In the genomic region with DNA sequence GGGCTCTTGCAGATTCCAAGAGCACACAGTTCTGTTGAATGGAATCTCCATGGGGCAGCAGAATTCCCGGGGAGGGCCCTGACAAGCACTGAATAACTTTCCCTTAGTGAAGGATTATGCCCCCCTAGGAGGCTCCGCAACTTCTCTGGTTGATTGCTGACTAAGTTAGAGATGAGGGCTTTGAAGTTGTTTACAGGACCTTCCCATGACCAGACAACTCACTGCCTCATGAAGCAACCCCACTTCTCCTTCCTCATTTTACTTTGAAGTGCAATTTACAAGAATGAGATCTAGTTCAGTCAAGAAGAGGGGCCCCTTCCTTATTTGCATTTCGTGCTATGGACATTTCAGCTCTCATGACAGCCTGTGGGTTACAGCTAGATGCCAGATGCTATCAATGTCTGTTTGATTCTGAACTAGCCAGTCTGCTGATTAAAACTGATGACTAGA, we compare ENCODE assay signal across 11 mouse cellular contexts. TPM values are rescaled to one million over a fixed set of nuclear protein-coding genes. Genes with fewer than 3 reads are reported as not detected.
DNase-seq lines count a peak whose midpoint lies in the region; ATAC-seq and TF ChIP-seq lines count a peak whose summit lies in the region.
"Had no signal": no experiment of that assay in that cellular context is flagged by ENCODE, and none has a peak within 500 bp of the region (broad histone marks: within the 10 kb centered on the region; RNA-seq: fewer than 3 reads in every experiment).

No protein-coding gene starts in this region.

- no peak for TF ChIP-seq POLR2A in olfactory bulb, adult 2 months (IDR thresholded peaks at IDR 0.05; ENCODE audit: insufficient read depth, low read depth, low read length)
- no peak for TF ChIP-seq POLR2A in thymus, adult 2 months (IDR thresholded peaks at IDR 0.05; ENCODE audit: control insufficient read depth, extremely low read depth, insufficient read depth, low read length, poor library complexity)

- DNase-seq in forebrain, embryonic 11.5 days (ENCODE audit: low spot score), result peak; percentile 45
- DNase-seq in midbrain, embryonic 10.5 days (ENCODE audit: low spot score), result no peak
- DNase-seq in midbrain, embryonic 11.5 days (ENCODE audit: low spot score, missing footprints), result no peak
- no peak for DNase-seq in forebrain, postnatal 0 days
- no peak for DNase-seq in thymus, adult 2 months
- DNase-seq in urinary bladder, adult 18-20 months (ENCODE audit: low spot score in 2 of 2), result no peak
- DNase-seq: gastrocnemius, postnatal 25 days had no signal

- no peak overlapping the region for H3K9ac ChIP-seq in forebrain, embryonic 11.5 days (ENCODE audit: low read length)
- no peak overlapping the region for H3K9ac ChIP-seq in forebrain, embryonic 12.5 days
- no peak overlapping the region for H3K9ac ChIP-seq in midbrain, embryonic 11.5 days (ENCODE audit: low read length)
- no peak overlapping the region for H3K9ac ChIP-seq in forebrain, postnatal 0 days

- WGBS in forebrain, embryonic 11.5 days, result 19% methylated on average over 3 of the region's 3 CpGs
- WGBS in forebrain, embryonic 12.5 days, result 25% methylated on average over 3 of the region's 3 CpGs
- 16% methylated on average over 3 of the region's 3 CpGs for whole genome bisulfite sequencing in midbrain, embryonic 10.5 days
- WGBS in midbrain, embryonic 11.5 days, result 20% methylated on average over 3 of the region's 3 CpGs
- WGBS in forebrain, postnatal 0 days, result 24% methylated on average over 3 of the region's 3 CpGs
- WGBS in olfactory bulb, adult 2 months, result 47% methylated on average over 3 of the region's 3 CpGs
- WGBS in thymus, adult 2 months, result 41% methylated on average over 3 of the region's 3 CpGs

- no peaks in the 10 kb centered on the region for H3K27me3 ChIP-seq in forebrain, embryonic 11.5 days (ENCODE audit: control insufficient read depth, insufficient read depth, low read length)
- H3K27me3 ChIP-seq in forebrain, embryonic 12.5 days, result 0 out of 2 replicates have a peak, but pooled peaks cover 5% of the 10 kb centered on the region
- peaks cover 6% of the 10 kb centered on the region for H3K27me3 ChIP-seq in midbrain, embryonic 10.5 days (ENCODE audit: low read depth, poor library complexity, severe bottlenecking)
- H3K27me3 ChIP-seq in midbrain, embryonic 11.5 days (ENCODE audit: control insufficient read depth, insufficient read depth, low read length), result no peaks in the 10 kb centered on the region
- H3K27me3 ChIP-seq in forebrain, postnatal 0 days (ENCODE audit: insufficient read depth, low read length), result no peaks in the 10 kb centered on the region
- H3K27me3 ChIP-seq in thymus, adult 2 months (ENCODE audit: control insufficient read depth, insufficient read depth, low read length), result no peaks in the 10 kb centered on the region

- no peaks in the 10 kb centered on the region for H3K36me3 ChIP-seq in forebrain, embryonic 11.5 days (ENCODE audit: control insufficient read depth, insufficient read depth, low read length)
- no peaks in the 10 kb centered on the region for H3K36me3 ChIP-seq in forebrain, embryonic 12.5 days (replicated peaks)
- no peaks in the 10 kb centered on the region for H3K36me3 ChIP-seq in midbrain, embryonic 10.5 days
- H3K36me3 ChIP-seq in midbrain, embryonic 11.5 days (ENCODE audit: control insufficient read depth, insufficient read depth, low read length), result no peaks in the 10 kb centered on the region
- no peaks in the 10 kb centered on the region for H3K36me3 ChIP-seq in forebrain, postnatal 0 days (ENCODE audit: insufficient read depth)
- H3K36me3 ChIP-seq in thymus, adult 2 months (ENCODE audit: control insufficient read depth, insufficient read depth, low read length), result no peaks in the 10 kb centered on the region

- H3K27ac ChIP-seq in forebrain, embryonic 11.5 days (ENCODE audit: low read depth, low read length), result no peak overlapping the region
- H3K27ac ChIP-seq in forebrain, embryonic 12.5 days, result no peak overlapping the region
- H3K27ac ChIP-seq in midbrain, embryonic 10.5 days (replicated peaks), result peak overlapping the region; percentile 57; the same call in 1 of the 2 replicates
- no peak overlapping the region for H3K27ac ChIP-seq in midbrain, embryonic 11.5 days (ENCODE audit: low read depth, low read length)
- H3K27ac ChIP-seq in forebrain, postnatal 0 days (ENCODE audit: low read depth, low read length), result no peak overlapping the region
- peak overlapping the region; percentile 42; the same call in 1 of the 2 replicates for H3K27ac ChIP-seq in olfactory bulb, adult 2 months (ENCODE audit: insufficient read depth, low read depth, low read length)
- H3K27ac ChIP-seq in thymus, adult 2 months (ENCODE audit: control insufficient read depth, insufficient read depth, low read length), result no peak overlapping the region

- no peak for ATAC-seq in forebrain, embryonic 11.5 days (replicated peaks; ENCODE audit: low FRiP score)
- no peak for ATAC-seq in forebrain, embryonic 12.5 days (ENCODE audit: low FRiP score)
- no peak for ATAC-seq in midbrain, embryonic 11.5 days (ENCODE audit: low FRiP score)
- ATAC-seq in forebrain, postnatal 0 days, result peak; percentile 25; the same call in 1 of the 2 replicates
- ATAC-seq: inflammation-experienced regulatory T-cells, adult 6 months had no signal

- TF ChIP-seq CTCF in forebrain, postnatal 0 days (IDR thresholded peaks at IDR 0.05; ENCODE audit: low read depth), result no peak
- TF ChIP-seq CTCF in olfactory bulb, adult 2 months (IDR thresholded peaks at IDR 0.05; ENCODE audit: insufficient read depth, low read depth, low read length), result no peak
- TF ChIP-seq CTCF in thymus, adult 2 months (IDR thresholded peaks at IDR 0.05; ENCODE audit: borderline replicate concordance, control insufficient read depth, extremely low read depth, insufficient read depth, low read length, poor library complexity), result no peak

- H3K4me2 ChIP-seq in forebrain, embryonic 11.5 days (ENCODE audit: low read depth, low read length, severe bottlenecking), result no peak overlapping the region
- H3K4me2 ChIP-seq in forebrain, embryonic 12.5 days, result no peak overlapping the region
- no peak overlapping the region for H3K4me2 ChIP-seq in midbrain, embryonic 11.5 days
- no peak overlapping the region for H3K4me2 ChIP-seq in forebrain, postnatal 0 days (ENCODE audit: low read depth)

- no peak overlapping the region for H3K4me3 ChIP-seq in forebrain, embryonic 11.5 days (ENCODE audit: low read depth, low read length)
- H3K4me3 ChIP-seq in forebrain, embryonic 12.5 days (replicated peaks), result no peak overlapping the region
- no peak overlapping the region for H3K4me3 ChIP-seq in midbrain, embryonic 10.5 days
- no peak overlapping the region for H3K4me3 ChIP-seq in midbrain, embryonic 11.5 days (ENCODE audit: low read depth, low read length)
- H3K4me3 ChIP-seq in forebrain, postnatal 0 days (ENCODE audit: low read depth, low read length), result no peak overlapping the region
- no peak overlapping the region for H3K4me3 ChIP-seq in olfactory bulb, adult 2 months (ENCODE audit: insufficient read depth, low read depth, low read length)
- no peak overlapping the region for H3K4me3 ChIP-seq in thymus, adult 2 months (ENCODE audit: control insufficient read depth, insufficient read depth, low read length)

- no peaks in the 10 kb centered on the region for H3K4me1 ChIP-seq in forebrain, embryonic 11.5 days (replicated peaks; ENCODE audit: control insufficient read depth, insufficient read depth, low read length)
- H3K4me1 ChIP-seq in forebrain, embryonic 12.5 days, result peaks cover 9% of the 10 kb centered on the region; the same call in 1 of the 2 replicates
- H3K4me1 ChIP-seq in midbrain, embryonic 10.5 days, result peaks cover 13% of the 10 kb centered on the region
- peaks cover 5% of the 10 kb centered on the region; the same call in 1 of the 2 replicates for H3K4me1 ChIP-seq in midbrain, embryonic 11.5 days (ENCODE audit: control insufficient read depth, insufficient read depth, low read length)
- 0 out of 2 replicates have a peak, but pooled peaks cover 3% of the 10 kb centered on the region for H3K4me1 ChIP-seq in forebrain, postnatal 0 days (ENCODE audit: insufficient read depth)
- H3K4me1 ChIP-seq in olfactory bulb, adult 2 months (ENCODE audit: control insufficient read depth, insufficient read depth, low read length), result peaks cover 4% of the 10 kb centered on the region; the same call in 1 of the 2 replicates
- H3K4me1 ChIP-seq in thymus, adult 2 months (replicated peaks; ENCODE audit: control insufficient read depth, insufficient read depth, low read length), result no peaks in the 10 kb centered on the region

- no peaks in the 10 kb centered on the region for H3K9me3 ChIP-seq in forebrain, embryonic 11.5 days (ENCODE audit: control insufficient read depth, low read length)
- H3K9me3 ChIP-seq in forebrain, embryonic 12.5 days, result no peaks in the 10 kb centered on the region
- H3K9me3 ChIP-seq in midbrain, embryonic 10.5 days (replicated peaks), result no peaks in the 10 kb centered on the region
- H3K9me3 ChIP-seq in midbrain, embryonic 11.5 days (ENCODE audit: control insufficient read depth, low read length), result no peaks in the 10 kb centered on the region
- H3K9me3 ChIP-seq in forebrain, postnatal 0 days (ENCODE audit: low read length), result no peaks in the 10 kb centered on the region

RNA-seq across cellular contexts. Expression of gene Pla2g7, which starts 5.8 kb away (rescaled TPM):
- polyA plus RNA-seq in forebrain, embryonic 11.5 days (2014; fragmentation: Nextera tagmentation; extraction: Ambion mirVana), result 2.9 and 3.3 TPM in 2 replicates
- 2.1 and 3.4 TPM in 2 replicates for polyA plus RNA-seq in forebrain, embryonic 12.5 days (2016; fragmentation: Nextera tagmentation; extraction: Ambion mirVana)
- 3.8 and 4.2 TPM in 2 replicates for polyA plus RNA-seq in midbrain, embryonic 10.5 days (2016; fragmentation: Nextera tagmentation; extraction: Ambion mirVana)
- 3.7 and 4.0 TPM in 2 replicates for polyA plus RNA-seq in midbrain, embryonic 11.5 days (2014; fragmentation: Nextera tagmentation; extraction: Ambion mirVana)
- 26.8 and 33.7 TPM in 2 replicates for total RNA-seq in forebrain, postnatal 0 days (2014; rRNA removed)
- polyA plus RNA-seq in forebrain, postnatal 0 days (2015; fragmentation: Nextera tagmentation; extraction: Ambion mirVana), result 33.0 and 76.9 TPM in 2 replicates
- 307 TPM in 1 of 2 replicates, not detected in the other for polyA plus RNA-seq in olfactory bulb, adult 2 months (2012; ENCODE audit: insufficient read depth, insufficient read length, low replicate concordance, missing spikeins)
- polyA plus RNA-seq in thymus, adult 2 months (2012; rRNA removed), result 6.7 and 9.0 TPM in 2 replicates

RNA-seq across cellular contexts. Expression of gene Ankrd66, which starts 30.2 kb away (rescaled TPM):
- polyA plus RNA-seq in forebrain, embryonic 11.5 days (2014; fragmentation: Nextera tagmentation; extraction: Ambion mirVana), result 0.35 TPM in 1 of 2 replicates, not detected in the other
- polyA plus RNA-seq in forebrain, embryonic 12.5 days (2016; fragmentation: Nextera tagmentation; extraction: Ambion mirVana), result not detected in 2 replicates
- polyA plus RNA-seq in midbrain, embryonic 10.5 days (2016; fragmentation: Nextera tagmentation; extraction: Ambion mirVana), result 0.23 and 0.26 TPM in 2 replicates
- polyA plus RNA-seq in midbrain, embryonic 11.5 days (2014; fragmentation: Nextera tagmentation; extraction: Ambion mirVana), result 0.16 and 0.25 TPM in 2 replicates
- 0.77 TPM in 1 of 2 replicates, not detected in the other for total RNA-seq in forebrain, postnatal 0 days (2014; rRNA removed)
- 1.0 and 1.2 TPM in 2 replicates for polyA plus RNA-seq in forebrain, postnatal 0 days (2015; fragmentation: Nextera tagmentation; extraction: Ambion mirVana)
- polyA plus RNA-seq in olfactory bulb, adult 2 months (2012; ENCODE audit: insufficient read depth, insufficient read length, low replicate concordance, missing spikeins), result not detected in 2 replicates
- not detected in 2 replicates for polyA plus RNA-seq in thymus, adult 2 months (2012; rRNA removed)
- total RNA-seq: gastrocnemius, postnatal 25 days; left cerebral cortex, postnatal 10 days had no signal
- polyA plus RNA-seq: inflammation-experienced regulatory T-cells, adult 6 months had no signal

RNA-seq across cellular contexts. Expression of gene Tdrd6, which starts 56.5 kb away (rescaled TPM):
- polyA plus RNA-seq in forebrain, embryonic 11.5 days (2014; fragmentation: Nextera tagmentation; extraction: Ambion mirVana), result 0.04 and 0.19 TPM in 2 replicates
- polyA plus RNA-seq in forebrain, embryonic 12.5 days (2016; fragmentation: Nextera tagmentation; extraction: Ambion mirVana), result 0.04 TPM in 1 of 2 replicates, not detected in the other
- polyA plus RNA-seq in midbrain, embryonic 10.5 days (2016; fragmentation: Nextera tagmentation; extraction: Ambion mirVana), result 0.02 TPM in 2 replicates
- not detected in 2 replicates for polyA plus RNA-seq in midbrain, embryonic 11.5 days (2014; fragmentation: Nextera tagmentation; extraction: Ambion mirVana)
- total RNA-seq in forebrain, postnatal 0 days (2014; rRNA removed), result 1.2 and 2.0 TPM in 2 replicates
- polyA plus RNA-seq in forebrain, postnatal 0 days (2015; fragmentation: Nextera tagmentation; extraction: Ambion mirVana), result 0.19 and 1.2 TPM in 2 replicates
- polyA plus RNA-seq in olfactory bulb, adult 2 months (2012; ENCODE audit: insufficient read depth, insufficient read length, low replicate concordance, missing spikeins), result not detected in 2 replicates
- polyA plus RNA-seq in thymus, adult 2 months (2012; rRNA removed), result 0.01 TPM in 1 of 2 replicates, not detected in the other
- total RNA-seq: gastrocnemius, postnatal 25 days had no signal
- polyA plus RNA-seq: inflammation-experienced regulatory T-cells, adult 6 months had no signal

Comparison
In these comparisons a context has a peak if more than half of its experiments do, and no peak if none do; other contexts are left out.
1. H3K27ac ChIP-seq: peak in midbrain, embryonic 10.5 days (single experiment) and olfactory bulb, adult 2 months (single experiment); none in forebrain, embryonic 11.5 days (single experiment), forebrain, embryonic 12.5 days (single experiment), midbrain, embryonic 11.5 days (single experiment), forebrain, postnatal 0 days (single experiment) and thymus, adult 2 months (single experiment).